Mouse (Mus musculus) G1E (cell line): ENCODE measurements around the gene Pibf1.

Experiments used
- CTCF ChIP-seq: IDR thresholded peaks from 2 replicates; pipeline ENCODE4 v1.5.1; 2012; ENCODE audit warnings: low read depth, low read length, inconsistent platforms, mixed read lengths
- GATA1 ChIP-seq: IDR thresholded peaks from 2 replicates; pipeline ENCODE4 v1.6.1; 2012; ENCODE audit warnings: borderline replicate concordance, low read length, inconsistent platforms, mixed read lengths
- GATA2 ChIP-seq: IDR thresholded peaks from 2 replicates; pipeline ENCODE4 v1.6.1; 2012; ENCODE audit warnings: low read depth, low read length, inconsistent platforms, borderline replicate concordance
- TAL1 ChIP-seq: conservative IDR thresholded peaks from 2 replicates; pipeline ENCODE4 v1.6.1; 2012; ENCODE audit warnings: low read depth, low read length, inconsistent platforms, mixed read lengths

- TF ChIP-seq CTCF, result no peak
- no peak for TF ChIP-seq GATA1
- TF ChIP-seq TAL1, result no peak
- no peak for TF ChIP-seq GATA2
Observed at GRCm38 (mm10) chr14:99301472-99301871, 202.2 kb downstream of the Pibf1 start.
